Comparison of ENCODE assay signal across 9 mouse cellular contexts in genomic region chr9:61680911-61681311, GRCm38 (mm10).
DNase-seq lines count a peak whose midpoint lies in the region; ATAC-seq and TF ChIP-seq lines count a peak whose summit lies in the region.
"Had no signal": no experiment of that assay in that cellular context is flagged by ENCODE, and none has a peak within 500 bp of the region (broad histone marks: within the 10 kb centered on the region; RNA-seq: fewer than 3 reads in every experiment).

No protein-coding gene starts in this region.

- 0 out of 2 replicates have a peak, but pooled peaks cover 4% of the 10 kb centered on the region for H3K27me3 ChIP-seq in kidney, postnatal 0 days (ENCODE audit: insufficient read depth, low read length)
- H3K27me3 ChIP-seq in CH12.LX (replicated peaks): no peaks in the 10 kb centered on the region
- H3K27me3 ChIP-seq in splenic B cell, adult 2 months (ENCODE audit: control insufficient read depth, insufficient read depth, low read length, poor library complexity, severe bottlenecking): no peaks in the 10 kb centered on the region
- H3K27me3 ChIP-seq: hindbrain, embryonic 15.5 days had no signal

- dilution Hi-C loops in CH12.LX (cut with MboI; ENCODE audit: extremely low pct_ligation_motif_present, extremely low pct_unique_long_range_greater_than_20kb, low sequenced_read_pairs): no loop called here

- ATAC-seq in kidney, postnatal 0 days (replicated peaks; ENCODE audit: low FRiP score, low read depth): no peak
- peak; percentile 71 for ATAC-seq in inflammation-experienced regulatory T-cells, adult 6 months

- H3K4me1 ChIP-seq in kidney, postnatal 0 days (replicated peaks; ENCODE audit: insufficient read depth, low read length): no peaks in the 10 kb centered on the region; the same call in 1 of the 2 replicates
- H3K4me1 ChIP-seq in CH12.LX (ENCODE audit: control insufficient read depth in 1 of 2, insufficient read depth in 2 of 2): peaks cover 44 to 71% of the 10 kb centered on the region in 2 experiments

- H3K9ac ChIP-seq in kidney, postnatal 0 days (ENCODE audit: low read depth, low read length): no peak overlapping the region
- H3K9ac ChIP-seq in CH12.LX (ENCODE audit: insufficient read depth, low read depth): no peak overlapping the region
- H3K9ac ChIP-seq: hindbrain, embryonic 15.5 days had no signal

- no peak for TF ChIP-seq POLR2A in CH12.LX (IDR thresholded peaks at IDR 0.05; ENCODE audit: low read depth, low read length)

- H3K27ac ChIP-seq in kidney, postnatal 0 days: no peak overlapping the region
- peak overlapping the region; percentile 87 for H3K27ac ChIP-seq in CH12.LX (ENCODE audit: insufficient read depth, low read depth)
- H3K27ac ChIP-seq: hindbrain, embryonic 15.5 days had no signal

- 38% methylated on average over 6 of the region's 6 CpGs for WGBS in kidney, postnatal 0 days

- H3K4me3 ChIP-seq in kidney, postnatal 0 days (replicated peaks; ENCODE audit: low read depth, low read length): no peak overlapping the region
- H3K4me3 ChIP-seq in CH12.LX (replicated peaks in 1 of 3; ENCODE audit: low read depth in 2 of 3, low read length in 2 of 3, poor library complexity in 1 of 3): no peak overlapping the region
- H3K4me3 ChIP-seq: hindbrain, embryonic 15.5 days had no signal

- in situ Hi-C loops in CH12.LX (cut with MboI; ENCODE audit: low pct_ligation_motif_present, low pct_unique_long_range_greater_than_20kb, low sequenced_read_pairs): no loop called here

- TF ChIP-seq EP300 in CH12.LX (IDR thresholded peaks at IDR 0.05; ENCODE audit: low read length): peak; percentile 20

- no peaks in the 10 kb centered on the region for H3K79me2 ChIP-seq in CH12.LX (replicated peaks; ENCODE audit: control insufficient read depth, extremely low read depth, insufficient read depth, poor library complexity, severe bottlenecking)

- peak; percentile 66 for DNase-seq in kidney, postnatal 0 days (ENCODE audit: low spot score)
- no peak for DNase-seq in kidney, postnatal 25 days
- peak; percentile 84 for DNase-seq in CH12.LX (ENCODE audit: extremely low read depth)
- DNase-seq in splenic B cell, adult 2 months (ENCODE audit: low read depth, low spot score): peak; percentile 81
- no peak for DNase-seq in adrenal gland, adult 2 months
- no peak for DNase-seq in urinary bladder, postnatal 4 days (ENCODE audit: low spot score in 2 of 2)
- DNase-seq in adrenal gland, adult 8-10 months: no peak

- TF ChIP-seq RAD21 in CH12.LX (IDR thresholded peaks at IDR 0.05; ENCODE audit: low read depth, low read length): no peak

- no peaks in the 10 kb centered on the region for H3K9me3 ChIP-seq in kidney, postnatal 0 days (replicated peaks; ENCODE audit: low read length)
- H3K9me3 ChIP-seq in CH12.LX (replicated peaks; ENCODE audit: low read length): no peaks in the 10 kb centered on the region
- H3K9me3 ChIP-seq: hindbrain, embryonic 15.5 days had no signal

- no peak for TF ChIP-seq CTCF in kidney, postnatal 0 days (IDR thresholded peaks at IDR 0.05; ENCODE audit: low read depth)
- no peak for TF ChIP-seq CTCF in CH12.LX (conservative IDR thresholded peaks at IDR 0.05 in 1 of 2, IDR thresholded peaks at IDR 0.05 in 1 of 2; ENCODE audit: low read depth in 2 of 2, low read length in 2 of 2)

- no peak overlapping the region for H3K4me2 ChIP-seq in kidney, postnatal 0 days (ENCODE audit: low read length)
- H3K4me2 ChIP-seq in CH12.LX (ENCODE audit: insufficient read depth, low read depth, poor library complexity, severe bottlenecking): peak overlapping the region; percentile 8; the same call in 1 of the 2 replicates
- H3K4me2 ChIP-seq: hindbrain, embryonic 15.5 days had no signal

- H3K36me3 ChIP-seq in kidney, postnatal 0 days (ENCODE audit: insufficient read depth, low read length): no peaks in the 10 kb centered on the region
- no peaks in the 10 kb centered on the region for H3K36me3 ChIP-seq in CH12.LX (replicated peaks in 1 of 2; ENCODE audit: control insufficient read depth in 1 of 2, insufficient read depth in 1 of 2, low read length in 1 of 2)
- H3K36me3 ChIP-seq in splenic B cell, adult 2 months (ENCODE audit: control insufficient read depth, insufficient read depth, low read length, poor library complexity, severe bottlenecking): no peaks in the 10 kb centered on the region
- H3K36me3 ChIP-seq: hindbrain, embryonic 15.5 days had no signal

TF ChIP-seq in CH12.LX, 34 proteins besides CTCF, POLR2A, EP300 and RAD21:
- TF ChIP-seq ETS1 (conservative IDR thresholded peaks at IDR 0.05; ENCODE audit: low read depth, low read length): 0 out of 2 replicates have a peak, but pooled peaks have one; percentile 9
- no peak for TF ChIP-seq GABPA (IDR thresholded peaks at IDR 0.05; ENCODE audit: insufficient replicate concordance, low read depth, low read length)
- no peak for TF ChIP-seq RCOR1 (conservative IDR thresholded peaks at IDR 0.05; ENCODE audit: low read depth, low read length)
- TF ChIP-seq ELF1 (IDR thresholded peaks at IDR 0.05; ENCODE audit: low read depth, low read length): peak; percentile 74
- TF ChIP-seq JUND (conservative IDR thresholded peaks at IDR 0.05; ENCODE audit: low read depth, low read length): no peak
- TF ChIP-seq CHD1 (IDR thresholded peaks at IDR 0.05; ENCODE audit: low read depth, low read length): no peak
- TF ChIP-seq MAX (IDR thresholded peaks at IDR 0.05; ENCODE audit: low read length): no peak
- TF ChIP-seq TCF12 (IDR thresholded peaks at IDR 0.05; ENCODE audit: low read depth, low read length): 0 out of 2 replicates have a peak, but pooled peaks have one; percentile 24
- TF ChIP-seq MXI1 (IDR thresholded peaks at IDR 0.05; ENCODE audit: low read depth, low read length): peak; percentile 30
- TF ChIP-seq POLR2AphosphoS2 (IDR thresholded peaks at IDR 0.05; ENCODE audit: low read depth, low read length): no peak
- TF ChIP-seq BHLHE40 (IDR thresholded peaks at IDR 0.05; ENCODE audit: low read depth, low read length): peak; percentile 40; the same call in 1 of the 2 replicates
- no peak for TF ChIP-seq PAX5 (IDR thresholded peaks at IDR 0.05; ENCODE audit: low read length)
- TF ChIP-seq USF2 (conservative IDR thresholded peaks at IDR 0.05; ENCODE audit: low read depth, low read length): no peak
- TF ChIP-seq UBTF (IDR thresholded peaks at IDR 0.05; ENCODE audit: low read depth, low read length): no peak
- no peak for TF ChIP-seq ZC3H11A (IDR thresholded peaks at IDR 0.05; ENCODE audit: low read depth, low read length)
- peak; percentile 92 for TF ChIP-seq ZNF384 (IDR thresholded peaks at IDR 0.05; ENCODE audit: low read depth, low read length)
- TF ChIP-seq ZKSCAN1 (IDR thresholded peaks at IDR 0.05; ENCODE audit: borderline replicate concordance, low read depth, low read length): no peak
- TF ChIP-seq MAFK (IDR thresholded peaks at IDR 0.05; ENCODE audit: insufficient replicate concordance, low read length): no peak
- TF ChIP-seq JUN (IDR thresholded peaks at IDR 0.05; ENCODE audit: insufficient read depth, low read depth, low read length): no peak
- no peak for TF ChIP-seq MEF2A (IDR thresholded peaks at IDR 0.05; ENCODE audit: borderline replicate concordance, low read depth, low read length)
- TF ChIP-seq MAZ (IDR thresholded peaks at IDR 0.05; ENCODE audit: low read depth, low read length): peak; percentile 54; the same call in 1 of the 2 replicates
- no peak; the same call in 1 of the 2 replicates for TF ChIP-seq SMC3 (IDR thresholded peaks at IDR 0.05; ENCODE audit: low read depth, low read length)
- TF ChIP-seq E2F4 (IDR thresholded peaks at IDR 0.05; ENCODE audit: insufficient replicate concordance, low read depth, low read length): no peak
- TF ChIP-seq IRF4 (IDR thresholded peaks at IDR 0.05; ENCODE audit: low read depth, low read length): peak; percentile 14; the same call in 1 of the 2 replicates
- peak; percentile 51 for TF ChIP-seq SIN3A (IDR thresholded peaks at IDR 0.05; ENCODE audit: low read length)
- no peak for TF ChIP-seq MYC (IDR thresholded peaks at IDR 0.05; ENCODE audit: low read depth, low read length)
- TF ChIP-seq USF1 (IDR thresholded peaks at IDR 0.05; ENCODE audit: low read depth, low read length): no peak

Comparison
In these comparisons a context has a peak if more than half of its experiments do, and no peak if none do; other contexts are left out.
1. DNase-seq: peak in kidney, postnatal 0 days (single experiment), CH12.LX (single experiment) and splenic B cell, adult 2 months (single experiment); none in kidney, postnatal 25 days (0 of 2), adrenal gland, adult 2 months (single experiment), urinary bladder, postnatal 4 days (0 of 2) and adrenal gland, adult 8-10 months (single experiment).